Mouse (Mus musculus): ENCODE data around the gene Snx29. TPM values are rescaled to one million over a fixed set of nuclear protein-coding genes. Genes with fewer than 3 reads are reported as not detected.
"Not testable (repeated sequence)": the region's sequence is repeated elsewhere in the genome, so short reads cannot be mapped to it uniquely, and the experiment has no call there.

The Snx29 gene
- total RNA-seq, 2 experiments from 2014 or later: 17.8 to 20.6 TPM

DNA sequence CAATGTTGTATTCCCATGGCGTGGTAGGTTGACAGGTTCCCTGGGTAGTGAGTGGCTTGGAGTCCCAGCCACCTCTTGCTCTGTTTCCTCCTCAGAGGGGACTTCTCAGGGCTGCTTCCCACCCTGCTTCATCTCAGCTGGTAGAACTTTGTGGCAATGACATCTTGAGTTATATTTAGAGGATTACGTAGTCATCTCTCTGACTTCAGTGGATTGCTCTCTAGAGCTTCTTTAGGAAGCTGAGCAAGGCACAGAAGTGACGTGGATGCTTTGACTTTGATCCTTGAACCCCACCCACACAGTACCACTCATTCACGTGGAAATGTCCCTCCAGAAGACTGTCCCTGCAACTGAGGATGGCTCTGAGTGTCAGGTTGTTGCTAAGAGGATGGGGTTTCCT is 156.9 kb downstream of the Snx29 start:
- DNase-seq (ENCODE audit: low spot score in 2 of 2): no peak

- DNase-seq (ENCODE audit: low spot score in 2 of 2): no peak
Observed at GRCm38 (mm10) chr16:11482189-11482588, 159.5 kb downstream of the Snx29 start.

- DNase-seq (ENCODE audit: low spot score in 2 of 2): peak; percentile 15 to 18
Observed at GRCm38 (mm10) chr16:11494895-11495294, 172.2 kb downstream of the Snx29 start.

- DNase-seq (ENCODE audit: low spot score in 2 of 2): no peak
Observed at GRCm38 (mm10) chr16:11495923-11496616, 173.4 kb downstream of the Snx29 start.

DNA sequence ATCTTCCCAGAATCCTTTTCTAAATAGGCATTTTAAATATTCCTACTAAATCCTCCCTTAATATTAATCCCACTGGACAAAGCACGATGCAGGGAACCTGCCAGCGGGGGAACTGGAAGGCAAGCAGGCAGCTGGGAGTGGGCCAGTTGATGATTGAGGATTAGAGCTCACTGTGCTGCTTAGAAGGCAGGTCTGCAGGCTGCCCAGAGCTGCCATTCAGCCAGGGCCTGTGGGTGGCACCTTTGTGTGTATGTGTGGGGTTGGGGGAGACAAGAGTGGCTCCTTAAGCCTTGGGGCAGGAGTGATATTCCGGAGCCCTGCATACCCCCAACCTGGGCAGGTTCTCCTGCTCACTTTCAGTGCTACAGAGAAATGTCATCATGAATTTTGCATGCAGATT is 174.0 kb downstream of the Snx29 start:
- no peak for DNase-seq (ENCODE audit: low spot score in 2 of 2)

DNA sequence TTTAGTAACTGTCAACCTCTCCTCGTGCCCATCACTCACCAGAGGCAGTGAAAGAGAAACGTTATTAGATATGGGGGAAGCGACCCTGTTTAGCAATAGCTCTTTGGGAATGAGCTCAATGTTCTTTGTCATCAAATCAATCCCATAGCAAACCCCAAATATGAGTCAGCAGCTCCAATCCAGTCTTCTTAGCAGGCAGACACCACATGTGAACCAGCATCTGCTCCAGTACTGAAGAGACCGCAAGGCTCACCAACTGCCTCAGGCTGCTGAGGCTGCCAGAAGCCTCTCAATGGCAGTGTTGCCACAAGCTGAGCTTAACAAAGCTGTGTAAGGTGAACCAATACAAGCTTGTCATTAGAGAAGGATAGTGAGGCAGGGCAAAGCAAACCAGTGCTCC is 177.4 kb downstream of the Snx29 start:
- no peak for DNase-seq (ENCODE audit: low spot score in 2 of 2)

DNA sequence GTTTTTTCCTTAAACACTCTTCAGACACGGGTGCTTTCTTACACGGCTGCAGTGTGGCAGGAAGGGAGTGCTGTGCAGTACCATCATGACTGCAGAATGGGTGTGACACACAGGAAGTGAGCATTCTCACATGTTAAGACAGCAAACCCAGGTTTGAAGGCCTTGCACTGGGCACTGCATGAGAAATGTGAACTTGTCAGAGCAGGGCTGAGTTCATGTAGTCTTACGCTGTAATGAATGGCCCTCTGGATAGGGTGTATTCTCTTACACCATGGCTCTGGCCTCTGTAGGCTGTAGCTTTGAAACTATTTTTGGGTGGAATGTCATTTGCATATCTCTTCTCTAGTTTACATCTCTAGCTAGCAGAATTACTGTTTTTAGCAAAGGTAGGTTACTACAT is 178.4 kb downstream of the Snx29 start:
- DNase-seq (ENCODE audit: low spot score in 2 of 2): no peak

DNA sequence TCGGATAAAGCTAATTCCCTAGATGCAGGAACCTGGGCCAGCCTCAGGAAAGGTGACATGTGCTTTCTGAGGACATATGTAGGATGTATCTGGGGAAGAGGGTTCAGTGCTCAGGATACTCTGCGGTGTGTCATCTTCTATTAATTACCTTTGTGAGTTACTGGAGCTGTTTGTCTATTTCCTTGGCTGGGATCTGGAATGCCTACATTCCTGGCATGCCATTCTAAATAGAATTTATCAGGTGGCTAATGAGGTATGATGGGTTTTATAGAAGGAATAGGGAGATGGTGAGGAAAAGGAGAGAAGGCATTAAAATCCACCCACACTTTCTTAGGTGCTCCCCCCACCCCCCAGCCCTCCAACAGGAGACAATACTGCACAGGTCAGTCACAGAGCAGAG is 178.9 kb downstream of the Snx29 start:
- DNase-seq (ENCODE audit: low spot score in 2 of 2): no peak

- DNase-seq (ENCODE audit: low spot score in 2 of 2): no peak
Observed at GRCm38 (mm10) chr16:11504666-11505491, 182.2 kb downstream of the Snx29 start.

DNA sequence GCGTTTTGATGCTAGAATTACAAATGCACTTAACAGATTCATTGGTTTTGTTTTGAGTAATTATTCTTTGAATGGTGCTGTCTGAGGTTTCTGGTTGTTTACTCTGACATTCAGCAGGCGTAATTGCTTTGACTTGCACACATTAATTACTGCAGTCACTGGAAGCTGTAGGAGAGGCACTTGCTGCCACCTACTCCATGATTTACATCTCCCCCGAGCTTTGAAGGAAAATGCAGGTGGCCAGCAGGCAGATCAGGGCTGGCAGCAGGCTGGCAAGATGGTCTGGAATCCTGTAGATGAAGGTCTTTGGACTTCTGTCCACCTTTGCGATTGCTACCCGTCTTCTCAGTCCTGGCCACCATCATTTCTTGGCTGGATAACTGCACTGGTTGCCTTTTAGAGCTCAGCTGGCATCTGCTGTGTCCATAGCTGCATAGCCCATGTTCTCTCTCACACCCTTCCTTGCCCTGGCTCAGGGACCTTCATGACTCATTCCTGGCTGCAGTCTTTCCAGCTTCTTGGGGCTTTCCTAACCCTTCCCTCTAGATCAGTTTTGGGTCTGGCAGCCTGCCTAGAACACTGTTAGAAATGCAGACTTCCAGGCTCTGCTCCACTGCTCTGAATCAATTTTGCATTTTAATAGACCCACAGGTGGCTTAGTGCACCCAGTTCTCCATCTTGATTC is 182.9 kb downstream of the Snx29 start:
- DNase-seq (ENCODE audit: low spot score in 2 of 2): peak in 1 of 2 experiments; percentile 16

DNA sequence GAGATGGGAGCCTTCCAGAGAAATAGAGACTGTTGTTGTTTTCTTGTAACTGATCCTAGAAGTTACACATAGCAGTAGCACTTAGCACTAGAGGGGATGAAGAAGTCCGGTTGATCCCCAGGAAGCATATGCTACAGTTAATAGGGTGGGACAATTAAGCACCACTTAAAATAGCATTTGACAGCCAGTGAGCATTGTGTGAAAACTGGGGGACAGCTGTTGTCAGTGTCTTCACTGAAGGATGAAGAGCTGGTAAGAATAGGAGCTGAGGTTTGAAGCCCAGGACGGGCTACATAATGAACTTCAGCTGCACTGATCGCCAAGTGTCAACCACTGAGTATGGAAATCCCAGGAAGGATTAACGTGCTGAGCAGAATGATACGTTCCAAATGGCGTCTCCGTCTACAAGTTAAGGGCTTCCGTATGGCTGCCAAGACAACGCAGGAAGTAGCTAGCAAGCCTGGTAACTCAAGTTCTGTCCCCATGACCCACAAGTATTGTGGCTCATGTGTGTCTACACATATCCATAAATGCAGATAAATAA is 184.6 kb downstream of the Snx29 start:
- no peak for DNase-seq (ENCODE audit: low spot score in 2 of 2)

- DNase-seq (ENCODE audit: low spot score in 2 of 2): no peak
Observed at GRCm38 (mm10) chr16:11508341-11508740, 185.6 kb downstream of the Snx29 start.

GRCm38 (mm10) chr16:11510416-11510815 is 187.7 kb downstream of the Snx29 start:
- DNase-seq (ENCODE audit: low spot score in 2 of 2): no peak

- DNase-seq (ENCODE audit: low spot score in 2 of 2): no peak
Observed at GRCm38 (mm10) chr16:11510854-11511253, 188.1 kb downstream of the Snx29 start.

GRCm38 (mm10) chr16:11511696-11512095 is 189.0 kb downstream of the Snx29 start:
- DNase-seq (ENCODE audit: low spot score in 2 of 2): not testable (repeated sequence)

DNA sequence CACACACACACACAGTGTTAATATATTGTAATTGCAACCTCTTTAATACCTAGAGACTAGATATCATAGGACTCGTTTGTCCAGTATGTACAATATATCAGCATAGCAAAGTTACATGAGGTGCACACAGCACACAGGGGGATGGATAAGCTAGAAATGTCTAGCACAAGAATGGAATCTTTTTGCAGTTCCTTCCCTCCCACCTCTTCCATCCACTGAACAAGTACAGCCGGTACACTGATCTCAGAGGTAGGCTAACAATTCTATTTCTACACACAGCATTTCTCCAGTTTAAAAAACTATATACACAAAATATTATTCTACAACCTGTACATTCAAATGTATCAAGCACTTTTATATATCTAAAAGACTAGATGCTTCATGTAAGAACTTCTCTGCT is 194.0 kb downstream of the Snx29 start:
- no peak for DNase-seq (ENCODE audit: low spot score in 2 of 2)

DNA sequence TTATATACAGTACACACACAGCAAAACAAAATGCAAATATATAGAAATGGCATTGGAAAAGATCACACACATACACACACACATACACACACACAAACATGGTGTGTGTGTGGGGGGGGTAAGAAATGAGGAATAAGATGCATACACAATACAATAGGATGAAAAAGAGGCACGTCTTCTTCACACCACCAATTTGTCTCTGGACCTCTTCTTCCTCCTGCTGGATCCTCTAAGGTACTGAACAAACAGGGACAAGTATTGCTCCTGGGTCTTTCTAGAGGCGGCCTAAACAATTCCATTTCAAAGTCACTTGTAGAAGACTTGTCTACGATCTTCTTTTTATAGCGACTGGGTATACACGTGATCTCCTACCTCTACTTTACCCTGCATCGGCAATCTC is 194.7 kb downstream of the Snx29 start:
- no peak for DNase-seq (ENCODE audit: low spot score in 2 of 2)

DNA sequence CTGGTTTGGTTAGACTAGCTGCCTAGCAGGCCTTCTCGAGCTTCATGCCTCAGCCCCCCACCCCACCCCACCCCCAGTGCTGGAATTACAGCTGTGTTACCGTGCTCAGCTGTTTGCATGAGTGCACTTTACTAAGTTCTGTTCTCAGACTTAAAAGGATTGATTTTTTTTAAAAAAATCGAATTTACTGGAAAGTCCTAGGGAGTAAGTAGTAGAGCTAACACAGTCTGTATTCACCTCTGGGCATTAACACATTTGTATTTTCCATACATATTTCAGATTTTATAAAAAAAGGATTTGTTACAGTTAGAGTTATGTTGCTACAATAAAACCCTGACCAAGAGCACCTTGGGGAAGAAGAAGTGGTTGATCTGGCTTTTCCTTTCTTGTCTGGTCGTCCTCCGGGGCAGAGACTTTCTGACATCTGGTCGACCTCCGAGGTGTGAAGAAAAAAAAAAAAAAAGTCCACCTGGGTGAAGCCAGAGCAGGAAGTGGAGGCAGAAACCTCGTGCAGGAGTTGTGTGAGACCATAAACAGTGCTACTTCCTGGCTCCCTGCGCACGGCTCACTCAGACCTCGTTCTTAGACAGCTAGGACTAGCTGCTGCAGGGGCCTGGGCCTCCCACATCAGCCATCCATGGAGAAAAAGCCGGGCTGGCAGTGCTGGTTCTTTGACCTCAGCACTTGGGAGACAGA is 196.2 kb downstream of the Snx29 start:
- DNase-seq (ENCODE audit: low spot score in 2 of 2): no peak

DNA sequence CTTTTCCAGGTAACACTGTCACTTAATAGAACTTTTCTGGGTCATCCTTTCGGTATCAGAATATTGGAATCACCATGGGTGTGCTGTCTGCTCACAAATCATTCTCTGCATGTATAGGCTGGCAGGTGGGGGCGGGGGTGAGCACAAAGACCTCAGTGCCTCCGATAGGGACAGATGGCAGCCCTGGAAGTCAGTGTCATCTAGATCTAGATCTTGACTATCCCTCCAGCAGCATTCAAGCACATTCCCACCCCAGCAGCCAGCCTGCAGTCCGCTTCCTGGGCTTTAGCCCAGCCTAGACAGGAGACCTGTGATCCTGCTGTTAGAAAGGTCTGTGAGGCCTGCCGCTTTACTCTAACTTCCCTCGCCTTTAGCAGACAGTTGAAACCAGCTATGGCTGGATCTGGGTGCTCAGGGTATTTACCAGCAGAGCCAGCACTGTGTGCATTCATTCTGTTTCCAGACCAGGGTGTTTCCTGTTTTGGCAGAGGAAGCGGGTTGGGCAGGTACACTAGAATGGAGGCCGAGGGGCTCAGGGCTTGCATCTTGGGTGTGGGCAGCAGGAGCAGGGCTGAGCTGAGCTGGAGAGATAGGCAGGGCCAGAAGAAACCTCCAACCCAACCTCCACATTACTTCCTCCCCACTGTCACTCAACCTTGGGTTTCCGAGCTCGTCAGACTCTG is 203.5 kb downstream of the Snx29 start:
- no peak for DNase-seq (ENCODE audit: low spot score in 2 of 2)

DNA sequence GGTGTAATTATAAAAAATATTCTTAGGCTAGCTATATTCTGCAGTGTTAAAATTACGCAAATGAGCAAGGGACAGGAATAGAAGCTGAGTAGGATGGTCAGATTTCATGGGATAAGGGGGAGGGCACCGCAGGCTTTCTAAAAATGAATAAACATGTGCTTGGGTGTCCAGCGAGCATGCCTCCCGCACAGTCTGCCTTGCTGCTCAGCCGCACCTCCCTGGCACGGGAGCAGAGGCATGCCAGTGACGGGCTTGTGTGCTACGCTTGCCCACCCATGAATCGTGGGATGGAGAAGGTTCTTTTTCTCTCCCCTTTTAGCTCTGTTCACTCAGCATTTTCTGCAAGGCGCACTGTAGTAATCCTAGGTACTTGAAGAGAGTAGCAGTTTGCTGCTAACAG is 204.3 kb downstream of the Snx29 start:
- DNase-seq (ENCODE audit: low spot score in 2 of 2): peak; percentile 55 to 73

All from left cerebral cortex, adult 18-20 months (tissue).